Mouse (Mus musculus): ENCODE data around the gene C1s1. TPM values are rescaled to one million over a fixed set of nuclear protein-coding genes. Genes with fewer than 3 reads are reported as not detected.
"Not testable (repeated sequence)": the region's sequence is repeated elsewhere in the genome, so short reads cannot be mapped to it uniquely, and the experiment has no call there.

Gene C1s1
- total RNA-seq (2017) = not detected in 2 replicates

DNA sequence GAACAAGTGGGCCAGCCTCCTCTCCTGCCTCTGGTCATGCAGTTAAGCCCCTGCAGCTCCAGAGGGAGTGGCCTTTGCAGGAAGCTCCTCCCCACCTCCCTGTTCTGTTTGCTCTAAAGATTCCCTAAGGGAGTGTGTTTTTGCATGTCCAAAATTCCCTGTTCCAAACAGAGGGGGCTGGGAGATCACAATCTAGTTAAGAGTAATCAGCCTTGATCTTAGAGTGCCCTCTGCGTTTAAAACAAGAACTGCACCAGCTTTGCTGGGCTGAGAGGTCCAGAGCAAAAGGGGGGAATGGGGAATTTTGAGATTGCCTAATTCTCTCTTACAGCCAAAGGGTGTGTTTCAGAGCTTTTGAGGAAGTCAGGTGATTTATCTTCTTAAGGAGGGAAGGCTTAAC, at the start of gene C1s1:
C1s1 (minus strand) TSS at position 76 of the 400 bp plus-strand sequence.
- ATAC-seq (ENCODE audit: extremely low read depth, insufficient number of reproducible peaks, low FRiP score, poor library complexity, severe bottlenecking) = peak; percentile 63

- no peak for ATAC-seq (ENCODE audit: extremely low read depth, insufficient number of reproducible peaks, low FRiP score, poor library complexity, severe bottlenecking)
Observed at GRCm38 (mm10) chr6:124588771-124589170, 46.6 kb upstream of the C1s1 start.

GRCm38 (mm10) chr6:124586266-124586665, 44.1 kb upstream of the C1s1 start:
- no peak for ATAC-seq (ENCODE audit: extremely low read depth, insufficient number of reproducible peaks, low FRiP score, poor library complexity, severe bottlenecking)

GRCm38 (mm10) chr6:124585761-124586160, 43.6 kb upstream of the C1s1 start:
- no peak for ATAC-seq (ENCODE audit: extremely low read depth, insufficient number of reproducible peaks, low FRiP score, poor library complexity, severe bottlenecking)

DNA sequence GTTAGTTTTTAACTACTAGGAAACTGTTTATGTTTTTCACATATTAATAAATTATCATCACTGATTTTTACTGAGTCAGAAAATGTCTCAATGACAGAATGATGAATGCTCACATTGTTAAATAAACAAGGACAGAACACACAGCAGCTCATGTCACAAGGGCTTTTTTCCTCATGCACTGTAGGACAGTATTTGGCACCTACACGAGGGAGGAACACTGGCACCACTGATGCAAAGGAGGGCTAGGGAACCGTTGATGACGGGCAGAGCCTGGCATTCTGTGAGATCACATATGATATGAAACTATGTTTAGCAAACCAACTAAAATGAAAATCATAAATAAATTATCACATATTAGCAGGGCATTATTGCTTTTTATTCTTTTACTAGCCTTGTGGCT, 42.8 kb upstream of the C1s1 start:
- ATAC-seq (ENCODE audit: extremely low read depth, insufficient number of reproducible peaks, low FRiP score, poor library complexity, severe bottlenecking) = no peak

- no peak for ATAC-seq (ENCODE audit: extremely low read depth, insufficient number of reproducible peaks, low FRiP score, poor library complexity, severe bottlenecking)
Observed at GRCm38 (mm10) chr6:124582231-124582630, 40.1 kb upstream of the C1s1 start.

DNA sequence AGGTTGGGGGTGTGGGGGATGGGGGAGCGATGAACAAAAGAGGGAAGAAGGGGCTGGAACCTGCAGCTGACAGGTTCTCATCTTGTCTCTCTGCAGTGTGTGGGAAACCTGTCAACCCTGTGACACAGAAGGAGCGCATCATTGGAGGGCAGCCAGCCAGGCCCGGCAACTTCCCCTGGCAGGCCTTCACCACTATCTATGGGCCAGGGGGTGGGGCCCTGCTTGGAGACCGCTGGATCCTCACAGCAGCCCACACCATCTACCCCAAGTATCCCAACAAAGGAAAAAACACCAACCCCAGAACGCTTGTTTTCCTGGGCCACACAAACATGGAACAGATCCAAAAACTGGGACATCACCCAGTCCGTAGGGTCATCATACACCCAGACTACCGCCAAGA, 38.0 kb upstream of the C1s1 start:
- not testable (repeated sequence) for ATAC-seq (ENCODE audit: extremely low read depth, insufficient number of reproducible peaks, low FRiP score, poor library complexity, severe bottlenecking)

DNA sequence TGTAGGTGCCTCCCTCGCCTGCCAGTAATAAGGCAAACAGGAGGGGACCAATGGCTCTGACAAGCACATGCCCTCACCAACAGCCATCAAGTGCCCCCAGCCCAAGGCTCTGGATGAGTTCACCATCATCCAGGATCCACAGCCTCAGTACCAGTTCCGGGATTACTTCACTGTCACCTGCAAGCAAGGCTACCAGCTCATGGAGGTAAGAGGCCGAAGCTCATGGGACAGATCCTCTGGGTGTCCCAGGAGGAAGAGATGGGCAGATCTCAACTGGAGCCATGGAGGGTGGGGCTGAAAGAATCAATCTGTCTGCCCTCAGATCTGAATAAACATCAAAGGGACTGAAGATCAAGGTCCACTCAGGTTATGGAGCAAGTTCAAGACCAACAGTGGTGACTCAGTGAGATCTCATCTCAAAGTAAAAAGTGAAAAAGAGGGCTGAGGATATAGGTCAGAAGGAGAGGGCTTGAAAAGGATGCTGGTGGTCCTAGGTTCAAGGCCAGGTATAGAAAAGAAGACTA, 33.1 kb upstream of the C1s1 start:
- not testable (repeated sequence) for ATAC-seq (ENCODE audit: extremely low read depth, insufficient number of reproducible peaks, low FRiP score, poor library complexity, severe bottlenecking)

DNA sequence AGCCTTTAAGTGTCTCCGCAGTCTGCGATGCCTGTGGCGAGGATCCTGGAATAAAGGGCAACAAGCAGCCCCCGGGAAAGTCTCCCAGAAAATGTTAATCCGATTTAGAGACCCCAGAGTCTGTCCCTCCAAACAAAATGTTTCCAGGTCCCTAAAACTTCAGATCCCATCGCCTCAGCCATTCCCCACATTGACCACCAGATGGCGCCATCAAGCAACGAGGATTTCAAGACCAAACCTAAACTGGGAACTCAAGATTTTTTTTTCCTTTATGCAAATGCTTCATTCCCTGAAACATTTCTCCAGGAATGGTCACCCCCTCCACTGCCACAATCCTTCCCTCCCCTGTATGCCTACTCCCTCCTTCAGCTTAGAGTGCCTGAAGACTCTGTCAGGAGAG, 27.9 kb upstream of the C1s1 start, which contains the start of gene C1rb:
C1rb (plus strand) TSS at position 269 of the 400 bp plus-strand sequence.
- no peak for ATAC-seq (ENCODE audit: extremely low read depth, insufficient number of reproducible peaks, low FRiP score, poor library complexity, severe bottlenecking)

DNA sequence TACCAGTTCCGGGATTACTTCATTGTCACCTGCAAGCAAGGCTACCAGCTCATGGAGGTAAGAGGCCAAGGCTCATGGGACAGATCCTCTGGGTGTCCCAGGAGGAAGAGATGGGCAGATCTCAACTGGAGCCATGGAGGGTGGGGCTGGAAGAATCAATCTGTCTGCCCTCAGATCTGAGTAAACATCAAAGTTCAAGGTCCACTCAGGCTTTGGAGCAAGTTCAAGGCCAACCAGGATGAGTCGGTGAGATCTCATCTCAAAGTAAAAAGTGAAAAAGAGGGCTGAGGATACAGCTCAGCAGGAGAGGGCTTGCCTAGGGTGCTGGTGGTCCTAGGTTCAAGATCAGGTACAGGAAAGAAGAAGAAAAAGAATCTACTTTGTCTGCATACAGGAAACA, 19.5 kb upstream of the C1s1 start:
- ATAC-seq (ENCODE audit: extremely low read depth, insufficient number of reproducible peaks, low FRiP score, poor library complexity, severe bottlenecking) = not testable (repeated sequence)

- ATAC-seq (ENCODE audit: extremely low read depth, insufficient number of reproducible peaks, low FRiP score, poor library complexity, severe bottlenecking) = not testable (repeated sequence)
Observed at GRCm38 (mm10) chr6:124561156-124561555, 19.0 kb upstream of the C1s1 start.

DNA sequence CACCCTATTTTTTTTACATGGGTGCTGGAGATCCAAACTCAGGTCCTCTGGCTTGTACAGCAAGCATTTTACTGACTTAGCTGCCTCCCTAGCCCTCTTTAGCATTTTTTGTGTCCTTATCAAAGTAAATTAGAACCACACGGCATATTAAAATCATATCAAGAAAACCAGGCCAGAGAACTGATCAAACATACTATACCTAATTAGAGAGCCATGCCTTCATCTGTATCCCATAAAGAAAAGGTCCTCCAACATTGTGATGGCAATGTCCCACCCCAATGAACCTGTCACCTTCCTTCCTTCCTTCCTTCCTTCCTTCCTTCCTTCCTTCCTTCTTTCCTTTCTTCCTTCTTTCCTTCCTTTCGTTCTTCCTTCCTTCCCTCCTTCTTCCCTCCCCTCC, 13.8 kb upstream of the C1s1 start:
- ATAC-seq (ENCODE audit: extremely low read depth, insufficient number of reproducible peaks, low FRiP score, poor library complexity, severe bottlenecking) = not testable (repeated sequence)

DNA sequence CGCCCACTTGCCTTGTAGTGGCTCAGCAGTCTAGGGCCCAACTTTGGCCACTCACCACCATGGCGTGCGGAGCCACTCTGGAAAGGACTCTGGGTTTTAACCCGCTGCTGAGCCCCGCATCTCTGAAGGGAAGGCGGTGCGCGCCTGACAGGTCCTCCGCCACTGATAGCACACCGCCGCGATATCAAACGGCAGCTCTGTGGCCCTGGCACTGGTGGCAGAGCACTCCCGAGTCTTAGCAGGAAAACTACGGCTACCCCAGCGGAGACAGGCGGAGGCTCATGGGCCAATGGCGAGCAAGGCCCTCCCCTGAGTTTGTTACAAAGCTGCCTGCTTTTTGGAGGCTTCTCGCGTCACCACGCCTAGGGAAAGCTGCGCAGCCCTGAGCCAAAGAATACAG, 10.6 kb upstream of the C1s1 start:
- no peak for ATAC-seq (ENCODE audit: extremely low read depth, insufficient number of reproducible peaks, low FRiP score, poor library complexity, severe bottlenecking)

- no peak for ATAC-seq (ENCODE audit: extremely low read depth, insufficient number of reproducible peaks, low FRiP score, poor library complexity, severe bottlenecking)
Observed at GRCm38 (mm10) chr6:124549023-124549550, 6.9 kb upstream of the C1s1 start.

GRCm38 (mm10) chr6:124547979-124548378, 5.8 kb upstream of the C1s1 start:
- not testable (repeated sequence) for ATAC-seq (ENCODE audit: extremely low read depth, insufficient number of reproducible peaks, low FRiP score, poor library complexity, severe bottlenecking)

DNA sequence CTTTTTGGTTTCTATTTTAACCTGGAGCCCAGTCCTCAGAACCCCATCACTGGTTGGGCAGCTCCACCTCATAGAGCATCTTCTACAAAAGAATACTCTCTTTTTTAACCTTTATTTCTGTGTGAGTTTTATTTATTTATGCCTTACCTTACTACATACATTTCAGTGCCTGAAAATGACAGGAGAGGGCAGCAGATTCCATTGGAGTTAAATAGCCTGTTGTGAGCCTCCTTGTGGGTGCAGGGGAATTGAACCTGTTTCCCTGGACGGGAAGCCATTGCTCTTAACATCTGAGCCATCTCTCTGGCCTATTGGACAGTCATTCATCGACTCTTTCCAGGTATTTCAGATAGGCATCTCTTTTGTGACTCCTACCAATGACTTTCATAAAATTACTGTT, 3.3 kb upstream of the C1s1 start:
- ATAC-seq (ENCODE audit: extremely low read depth, insufficient number of reproducible peaks, low FRiP score, poor library complexity, severe bottlenecking) = no peak

GRCm38 (mm10) chr6:124544466-124544865, 2.3 kb upstream of the C1s1 start:
- ATAC-seq (ENCODE audit: extremely low read depth, insufficient number of reproducible peaks, low FRiP score, poor library complexity, severe bottlenecking) = no peak

- ATAC-seq (ENCODE audit: extremely low read depth, insufficient number of reproducible peaks, low FRiP score, poor library complexity, severe bottlenecking) = not testable (repeated sequence)
Observed at GRCm38 (mm10) chr6:124541176-124541575, 983 bp downstream of the C1s1 start.

GRCm38 (mm10) chr6:124536125-124536829, 5.9 kb downstream of the C1s1 start:
- not testable (repeated sequence) for ATAC-seq (ENCODE audit: extremely low read depth, insufficient number of reproducible peaks, low FRiP score, poor library complexity, severe bottlenecking)

DNA sequence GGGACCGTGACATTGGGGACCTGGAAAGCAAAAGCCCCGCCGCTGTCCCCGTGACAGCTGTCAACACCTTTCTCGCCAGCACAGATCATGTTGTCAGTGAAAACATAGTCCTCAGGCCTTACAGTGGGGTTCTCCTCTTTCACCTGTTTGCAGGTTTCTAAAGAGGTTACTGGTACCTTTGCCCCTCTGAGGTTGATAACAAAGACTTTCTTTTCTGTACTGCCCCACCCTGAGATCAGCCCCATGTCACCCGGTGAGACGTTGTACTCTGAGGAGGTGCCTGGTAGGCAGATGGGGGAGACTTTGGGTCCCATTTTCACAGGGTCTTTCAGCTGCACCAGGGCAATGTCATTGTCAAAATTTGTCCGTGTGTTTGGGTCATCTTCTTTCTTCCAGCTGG, 11.1 kb downstream of the C1s1 start:
- no peak for ATAC-seq (ENCODE audit: extremely low read depth, insufficient number of reproducible peaks, low FRiP score, poor library complexity, severe bottlenecking)

Measured in neutrophil, adult 5-6 weeks (primary cell).